Mouse (Mus musculus) cerebellum, adult 11 months (tissue): ENCODE results near the gene Vmn1r207-ps.
"Not testable (repeated sequence)": the region's sequence is repeated elsewhere in the genome, so short reads cannot be mapped to it uniquely, and the experiment has no call there.

Experiments used
- DNase-seq: peaks from one replicate; pipeline ENCODE4 v3.0.0; 2022

The Vmn1r207-ps gene

DNA sequence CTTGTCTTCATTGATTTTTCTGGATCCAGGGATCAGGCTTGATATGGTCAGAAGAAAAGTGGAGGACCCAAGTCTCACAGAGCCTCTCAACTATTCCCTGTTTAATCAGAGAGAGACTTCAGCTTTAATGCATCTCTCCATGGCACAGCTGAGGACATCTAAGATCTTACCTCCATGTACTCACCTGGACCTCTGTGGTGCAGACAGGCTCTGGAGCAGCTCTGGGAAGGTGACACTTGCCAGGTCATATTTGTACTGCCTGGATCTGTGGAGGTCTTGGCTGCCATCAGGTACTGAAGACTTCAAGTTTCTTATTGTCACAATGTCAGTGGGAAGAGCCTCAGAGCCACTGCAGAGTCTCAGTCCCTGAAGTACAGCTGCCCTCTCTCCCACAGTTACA is at the start of gene Vmn1r207-ps:
Gene Vmn1r207-ps, minus strand, starts transcription at position 101 of the 400 bp plus-strand sequence.
- not testable (repeated sequence) for DNase-seq

DNA sequence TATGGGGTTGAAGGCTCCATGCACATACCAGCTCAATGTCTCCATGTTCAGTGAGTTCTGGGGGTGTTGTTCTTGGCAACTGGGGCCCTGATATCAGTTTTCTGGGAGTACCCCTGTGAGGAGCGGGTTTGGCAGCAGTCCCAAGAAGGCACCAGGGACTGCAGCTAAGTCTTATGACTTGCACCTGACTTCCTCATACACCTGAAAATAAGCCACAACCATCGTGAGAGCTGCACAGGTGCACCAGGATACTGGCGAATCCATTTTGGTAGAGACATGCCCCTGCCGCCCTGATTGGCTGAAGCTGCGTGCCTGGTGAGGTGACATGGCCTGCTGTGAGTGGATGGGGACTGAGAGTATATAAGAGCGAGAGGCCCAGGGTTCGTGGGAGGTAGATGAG is 47.9 kb upstream of the Vmn1r207-ps start, which contains the start of gene Vmn1r208:
Gene Vmn1r208, minus strand, starts transcription at position 101 of the 400 bp plus-strand sequence.
- DNase-seq = not testable (repeated sequence)

GRCm38 (mm10) chr13:22771592-22771991 is 42.2 kb upstream of the Vmn1r207-ps start:
- DNase-seq = not testable (repeated sequence)

GRCm38 (mm10) chr13:22747524-22747923 is 18.1 kb upstream of the Vmn1r207-ps start:
- DNase-seq = no peak

- DNase-seq = not testable (repeated sequence)
These were observed 22.5 kb downstream of the Vmn1r207-ps start for GRCm38 (mm10) chr13:22706947-22707346.

GRCm38 (mm10) chr13:22702951-22703350 is 26.5 kb downstream of the Vmn1r207-ps start:
- DNase-seq = not testable (repeated sequence)
